Comparison of ENCODE assay signal across 9 mouse cellular contexts in the genomic region with DNA sequence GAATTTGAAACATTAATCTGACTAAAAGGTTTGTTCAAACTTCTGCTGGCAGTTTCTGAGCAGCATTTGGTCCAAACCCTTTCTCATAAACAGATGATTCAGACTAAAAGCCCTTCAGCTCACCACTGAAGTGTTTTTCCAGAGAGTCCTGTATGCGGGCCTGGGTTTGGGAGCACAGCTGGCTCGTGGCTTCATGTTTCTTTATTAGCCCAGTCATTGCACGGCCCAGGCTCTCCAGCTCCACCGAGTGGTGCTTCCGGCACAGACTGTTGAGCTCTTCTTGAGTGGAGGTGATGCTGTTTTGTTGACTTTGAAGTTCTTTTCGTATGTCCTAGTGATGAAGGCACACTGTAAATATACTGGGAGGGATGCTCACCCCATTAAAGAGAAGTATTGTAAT.
DNase-seq lines count a peak whose midpoint lies in the region; ATAC-seq and TF ChIP-seq lines count a peak whose summit lies in the region.
"Had no signal": no experiment of that assay in that cellular context is flagged by ENCODE, and none has a peak within 500 bp of the region (broad histone marks: within the 10 kb centered on the region; RNA-seq: fewer than 3 reads in every experiment).

No protein-coding gene starts in this region.

- no peak for TF ChIP-seq EP300 in heart, adult 2 months (IDR thresholded peaks at IDR 0.05; ENCODE audit: insufficient read depth, low read depth, low read length)
- TF ChIP-seq EP300 in lung, postnatal 0 days (IDR thresholded peaks at IDR 0.05) = no peak

- TF ChIP-seq POLR2A in heart, adult 2 months (IDR thresholded peaks at IDR 0.05; ENCODE audit: insufficient read depth, low read depth, low read length) = no peak

- no peak overlapping the region for H3K4me3 ChIP-seq in heart, adult 2 months
- no peak overlapping the region for H3K4me3 ChIP-seq in heart, embryonic 12.5 days
- no peak overlapping the region for H3K4me3 ChIP-seq in C2C12 (ENCODE audit: insufficient read depth, poor library complexity, severe bottlenecking)
- no peak overlapping the region for H3K4me3 ChIP-seq in lung, postnatal 0 days (ENCODE audit: low read depth, low read length)
- H3K4me3 ChIP-seq: embryonic facial prominence, embryonic 12.5 days had no signal

- DNase-seq in heart, adult 2 months = peak in 1 of 2 experiments; percentile 33
- peak; percentile 35 for DNase-seq in gastrocnemius, adult 18-20 months (ENCODE audit: low spot score)
- DNase-seq in lung, postnatal 0 days (ENCODE audit: low spot score) = peak; percentile 51
- DNase-seq in natural killer cell, adult 2 months (ENCODE audit: low spot score in 2 of 2) = no peak
- no peak for DNase-seq in adrenal gland, postnatal 10 days
- DNase-seq in thymus, postnatal 4 days = no peak

- WGBS in heart, adult 2 months = 33% methylated on average over 6 of the region's 6 CpGs
- WGBS in heart, embryonic 12.5 days = 36% methylated on average over 6 of the region's 6 CpGs
- WGBS in lung, postnatal 0 days = 23% methylated on average over 6 of the region's 6 CpGs

- peak overlapping the region; percentile 7; the same call in 1 of the 2 replicates for H3K27ac ChIP-seq in heart, adult 2 months
- no peak overlapping the region for H3K27ac ChIP-seq in heart, embryonic 12.5 days (ENCODE audit: poor library complexity, severe bottlenecking)
- H3K27ac ChIP-seq in lung, postnatal 0 days (ENCODE audit: low read length) = no peak overlapping the region
- H3K27ac ChIP-seq: embryonic facial prominence, embryonic 12.5 days had no signal

- no peak overlapping the region for H3ac ChIP-seq in C2C12 (ENCODE audit: control insufficient read depth, insufficient read length, low read depth)

- H3K4me2 ChIP-seq in heart, embryonic 12.5 days = no peak overlapping the region
- H3K4me2 ChIP-seq in lung, postnatal 0 days (replicated peaks; ENCODE audit: low read depth, low read length) = no peak overlapping the region
- H3K4me2 ChIP-seq: embryonic facial prominence, embryonic 12.5 days had no signal

- ATAC-seq in heart, embryonic 12.5 days (ENCODE audit: insufficient number of reproducible peaks, low FRiP score) = no peak
- ATAC-seq in lung, postnatal 0 days = peak; percentile 72

- H3K79me3 ChIP-seq in C2C12 (ENCODE audit: low read depth) = no peaks in the 10 kb centered on the region

- TF ChIP-seq CTCF in heart, adult 2 months (IDR thresholded peaks at IDR 0.05) = peak; percentile 54
- TF ChIP-seq CTCF in C2C12 (IDR thresholded peaks at IDR 0.05; ENCODE audit: control insufficient read depth, insufficient read depth, insufficient read length) = peak; percentile 51
- TF ChIP-seq CTCF in lung, postnatal 0 days (IDR thresholded peaks at IDR 0.05) = peak; percentile 60

- H3K9me3 ChIP-seq in heart, embryonic 12.5 days (replicated peaks) = no peaks in the 10 kb centered on the region
- no peaks in the 10 kb centered on the region for H3K9me3 ChIP-seq in lung, postnatal 0 days (ENCODE audit: low read length)
- H3K9me3 ChIP-seq: embryonic facial prominence, embryonic 12.5 days had no signal

- H3K79me2 ChIP-seq in heart, adult 2 months (replicated peaks; ENCODE audit: control insufficient read depth, insufficient read depth, low read length) = no peaks in the 10 kb centered on the region
- H3K79me2 ChIP-seq in C2C12 (ENCODE audit: control insufficient read depth, insufficient read depth) = no peaks in the 10 kb centered on the region

- H3K4me1 ChIP-seq in heart, adult 2 months (ENCODE audit: control insufficient read depth, insufficient read depth, low read length) = no peaks in the 10 kb centered on the region
- H3K4me1 ChIP-seq in heart, embryonic 12.5 days (replicated peaks) = 0 out of 2 replicates have a peak, but pooled peaks cover 4% of the 10 kb centered on the region
- no peaks in the 10 kb centered on the region for H3K4me1 ChIP-seq in lung, postnatal 0 days (ENCODE audit: insufficient read depth, low read depth, low read length)

- H3K27me3 ChIP-seq in heart, adult 2 months (ENCODE audit: control insufficient read depth, insufficient read depth, low read length) = no peaks in the 10 kb centered on the region
- H3K27me3 ChIP-seq in heart, embryonic 12.5 days (replicated peaks) = no peaks in the 10 kb centered on the region
- no peaks in the 10 kb centered on the region for H3K27me3 ChIP-seq in C2C12 (ENCODE audit: control insufficient read depth, insufficient read depth, insufficient read length)
- no peaks in the 10 kb centered on the region for H3K27me3 ChIP-seq in lung, postnatal 0 days (replicated peaks; ENCODE audit: insufficient read depth, low read length)
- H3K27me3 ChIP-seq: embryonic facial prominence, embryonic 12.5 days had no signal

- intact Hi-C loops in heart, adult 2 months (cut with DNase I) = no loop called here

- no peak overlapping the region for H3K9ac ChIP-seq in heart, adult 2 months (ENCODE audit: low read depth, low read length)
- H3K9ac ChIP-seq in heart, embryonic 12.5 days = no peak overlapping the region
- no peak overlapping the region for H3K9ac ChIP-seq in lung, postnatal 0 days (replicated peaks; ENCODE audit: low read depth)
- H3K9ac ChIP-seq: embryonic facial prominence, embryonic 12.5 days had no signal

- no peaks in the 10 kb centered on the region for H3K36me3 ChIP-seq in heart, adult 2 months (ENCODE audit: control insufficient read depth, insufficient read depth, low read length)
- H3K36me3 ChIP-seq in heart, embryonic 12.5 days = no peaks in the 10 kb centered on the region
- no peaks in the 10 kb centered on the region for H3K36me3 ChIP-seq in C2C12 (ENCODE audit: control insufficient read depth, insufficient read depth)
- H3K36me3 ChIP-seq in lung, postnatal 0 days (ENCODE audit: insufficient read depth, low read length) = no peaks in the 10 kb centered on the region
- H3K36me3 ChIP-seq: embryonic facial prominence, embryonic 12.5 days had no signal

TF ChIP-seq in C2C12, 6 proteins besides CTCF, POLR2A, EP300 and RAD21:
- TF ChIP-seq USF1 (IDR thresholded peaks at IDR 0.05; ENCODE audit: low read depth) (no peak), MYOD1 (IDR thresholded peaks at IDR 0.05; ENCODE audit: control insufficient read depth, insufficient read length, low read depth) (peak; percentile 31), FOSL1 (IDR thresholded peaks at IDR 0.05; ENCODE audit: insufficient read depth, low read length, poor library complexity, severe bottlenecking) (no peak), MYOG (IDR thresholded peaks at IDR 0.05; ENCODE audit: control insufficient read depth, extremely low read depth, insufficient read length) (no peak)
TF ChIP-seq in C2C12: peak in this region for 1.

Comparison
In these comparisons a context has a peak if more than half of its experiments do, and no peak if none do; other contexts are left out.
1. DNase-seq: peak in gastrocnemius, adult 18-20 months (single experiment) and lung, postnatal 0 days (single experiment); none in natural killer cell, adult 2 months (0 of 2), adrenal gland, postnatal 10 days (single experiment) and thymus, postnatal 4 days (single experiment).
2. Peak in every context shown above with its lines, with median percentiles within 50 percentile points of each other: CTCF ChIP-seq.